Mouse (Mus musculus): ENCODE measurements around the gene Zfp936. TPM values are rescaled to one million over a fixed set of nuclear protein-coding genes. Genes with fewer than 3 reads are reported as not detected.
"Not testable (repeated sequence)": the region's sequence is repeated elsewhere in the genome, so short reads cannot be mapped to it uniquely, and the experiment has no call there.

Zfp936 gene
- total RNA-seq (2012; rRNA removed): not detected in 2 replicates
- polyA plus RNA-seq (2012; ENCODE audit: insufficient read depth in 1 of 2, insufficient read length in 2 of 2, low read depth in 1 of 2, low replicate concordance in 2 of 2, missing spikeins in 1 of 2): not detected

- not testable (repeated sequence) for H3K79me2 ChIP-seq (ENCODE audit: control insufficient read depth, insufficient read depth, low read length, poor library complexity); H3K27me3 ChIP-seq (ENCODE audit: control insufficient read depth in 1 of 2, insufficient read depth in 2 of 2, low read length in 2 of 2); H3K27ac ChIP-seq (ENCODE audit: control insufficient read depth, low read depth, low read length); H3K4me3 ChIP-seq (ENCODE audit: control insufficient read depth in 1 of 2, insufficient read depth in 1 of 2, low read depth in 2 of 2, low read length in 2 of 2); DNase-seq (ENCODE audit: low read depth, low spot score); H3K9me3 ChIP-seq (replicated peaks; ENCODE audit: insufficient read depth, low read length); H3K4me1 ChIP-seq (ENCODE audit: control insufficient read depth in 1 of 2, insufficient read depth in 2 of 2, low read length in 2 of 2); H3K9ac ChIP-seq (ENCODE audit: control insufficient read depth, low read depth, low read length, poor library complexity, severe bottlenecking); H3K36me3 ChIP-seq (ENCODE audit: control insufficient read depth in 1 of 2, insufficient read depth in 2 of 2, low read length in 2 of 2)
Measured at GRCm38 (mm10) chr7:43113929-43114328, at the start of gene Zfp936. TSS of gene Zfp936 (plus strand) at chr7:43114229.

- H3K4me3 ChIP-seq (ENCODE audit: control insufficient read depth in 1 of 2, insufficient read depth in 1 of 2, low read depth in 2 of 2, low read length in 2 of 2): no peak overlapping the region
- no peaks in the 10 kb centered on the region for H3K9me3 ChIP-seq (replicated peaks; ENCODE audit: insufficient read depth, low read length)
- no peaks in the 10 kb centered on the region for H3K36me3 ChIP-seq (ENCODE audit: control insufficient read depth in 1 of 2, insufficient read depth in 2 of 2, low read length in 2 of 2)
- no peaks in the 10 kb centered on the region for H3K27me3 ChIP-seq (ENCODE audit: control insufficient read depth in 1 of 2, insufficient read depth in 2 of 2, low read length in 2 of 2)
- TF ChIP-seq BHLHE40 (IDR thresholded peaks at IDR 0.05; ENCODE audit: borderline replicate concordance, low read depth, low read length) (no peak), MEF2A (IDR thresholded peaks at IDR 0.05; ENCODE audit: extremely low read depth, insufficient replicate concordance, low read depth, low read length, poor library complexity, severe bottlenecking) (no peak), JUND (IDR thresholded peaks at IDR 0.05; ENCODE audit: low read depth, low read length) (no peak), MAX (IDR thresholded peaks at IDR 0.05; ENCODE audit: low read length) (no peak), ZMIZ1 (IDR thresholded peaks at IDR 0.05; ENCODE audit: low read depth, low read length) (no peak), CHD2 (IDR thresholded peaks at IDR 0.05; ENCODE audit: low read length) (no peak), USF1 (IDR thresholded peaks at IDR 0.05; ENCODE audit: low read depth, low read length) (no peak)
- no peak overlapping the region for H3K27ac ChIP-seq (ENCODE audit: control insufficient read depth, low read depth, low read length)
- H3K4me1 ChIP-seq (ENCODE audit: control insufficient read depth in 1 of 2, insufficient read depth in 2 of 2, low read length in 2 of 2): no peaks in the 10 kb centered on the region
- no peaks in the 10 kb centered on the region for H3K79me2 ChIP-seq (ENCODE audit: control insufficient read depth, insufficient read depth, low read length, poor library complexity)
- H3K9ac ChIP-seq (ENCODE audit: control insufficient read depth, low read depth, low read length, poor library complexity, severe bottlenecking): no peak overlapping the region
- DNase-seq (ENCODE audit: low read depth, low spot score): no peak
Measured at GRCm38 (mm10) chr7:43077831-43078230, 36.2 kb upstream of the Zfp936 start.

GRCm38 (mm10) chr7:43128691-43129090, 14.7 kb downstream of the Zfp936 start:
- H3K9me3 ChIP-seq (replicated peaks; ENCODE audit: insufficient read depth, low read length): not testable (repeated sequence)

GRCm38 (mm10) chr7:43164121-43164520, 50.1 kb downstream of the Zfp936 start:
- not testable (repeated sequence) for H3K36me3 ChIP-seq (ENCODE audit: control insufficient read depth in 1 of 2, insufficient read depth in 2 of 2, low read length in 2 of 2); H3K27me3 ChIP-seq (ENCODE audit: control insufficient read depth in 1 of 2, insufficient read depth in 2 of 2, low read length in 2 of 2); H3K4me3 ChIP-seq (ENCODE audit: control insufficient read depth in 1 of 2, insufficient read depth in 1 of 2, low read depth in 2 of 2, low read length in 2 of 2); DNase-seq (ENCODE audit: low read depth, low spot score); H3K79me2 ChIP-seq (ENCODE audit: control insufficient read depth, insufficient read depth, low read length, poor library complexity); H3K4me1 ChIP-seq (ENCODE audit: control insufficient read depth in 1 of 2, insufficient read depth in 2 of 2, low read length in 2 of 2); H3K9me3 ChIP-seq (replicated peaks; ENCODE audit: insufficient read depth, low read length); H3K27ac ChIP-seq (ENCODE audit: control insufficient read depth, low read depth, low read length); H3K9ac ChIP-seq (ENCODE audit: control insufficient read depth, low read depth, low read length, poor library complexity, severe bottlenecking)

More at GRCm38 (mm10) chr7:43128691-43129090, 14.7 kb downstream of the Zfp936 start:
- not testable (repeated sequence) for H3K4me1 ChIP-seq (ENCODE audit: control insufficient read depth in 1 of 2, insufficient read depth in 2 of 2, low read length in 2 of 2); H3K27ac ChIP-seq (ENCODE audit: control insufficient read depth, low read depth, low read length); H3K27me3 ChIP-seq (ENCODE audit: control insufficient read depth in 1 of 2, insufficient read depth in 2 of 2, low read length in 2 of 2); DNase-seq (ENCODE audit: low read depth, low spot score); H3K4me3 ChIP-seq (ENCODE audit: control insufficient read depth in 1 of 2, insufficient read depth in 1 of 2, low read depth in 2 of 2, low read length in 2 of 2); H3K36me3 ChIP-seq (ENCODE audit: control insufficient read depth in 1 of 2, insufficient read depth in 2 of 2, low read length in 2 of 2); H3K9ac ChIP-seq (ENCODE audit: control insufficient read depth, low read depth, low read length, poor library complexity, severe bottlenecking); H3K79me2 ChIP-seq (ENCODE audit: control insufficient read depth, insufficient read depth, low read length, poor library complexity)

- H3K9ac ChIP-seq (ENCODE audit: control insufficient read depth, low read depth, low read length, poor library complexity, severe bottlenecking); H3K27me3 ChIP-seq (ENCODE audit: control insufficient read depth in 1 of 2, insufficient read depth in 2 of 2, low read length in 2 of 2); H3K4me1 ChIP-seq (ENCODE audit: control insufficient read depth in 1 of 2, insufficient read depth in 2 of 2, low read length in 2 of 2); H3K27ac ChIP-seq (ENCODE audit: control insufficient read depth, low read depth, low read length); H3K36me3 ChIP-seq (ENCODE audit: control insufficient read depth in 1 of 2, insufficient read depth in 2 of 2, low read length in 2 of 2); H3K79me2 ChIP-seq (ENCODE audit: control insufficient read depth, insufficient read depth, low read length, poor library complexity); DNase-seq (ENCODE audit: low read depth, low spot score); H3K4me3 ChIP-seq (ENCODE audit: control insufficient read depth in 1 of 2, insufficient read depth in 1 of 2, low read depth in 2 of 2, low read length in 2 of 2); H3K9me3 ChIP-seq (replicated peaks; ENCODE audit: insufficient read depth, low read length): not testable (repeated sequence)
Measured at GRCm38 (mm10) chr7:43167101-43167500, 53.1 kb downstream of the Zfp936 start.

- not testable (repeated sequence) for H3K27ac ChIP-seq (ENCODE audit: control insufficient read depth, low read depth, low read length); DNase-seq (ENCODE audit: low read depth, low spot score); H3K27me3 ChIP-seq (ENCODE audit: control insufficient read depth in 1 of 2, insufficient read depth in 2 of 2, low read length in 2 of 2); H3K9ac ChIP-seq (ENCODE audit: control insufficient read depth, low read depth, low read length, poor library complexity, severe bottlenecking); H3K36me3 ChIP-seq (ENCODE audit: control insufficient read depth in 1 of 2, insufficient read depth in 2 of 2, low read length in 2 of 2); H3K4me3 ChIP-seq (ENCODE audit: control insufficient read depth in 1 of 2, insufficient read depth in 1 of 2, low read depth in 2 of 2, low read length in 2 of 2); H3K4me1 ChIP-seq (ENCODE audit: control insufficient read depth in 1 of 2, insufficient read depth in 2 of 2, low read length in 2 of 2); H3K79me2 ChIP-seq (ENCODE audit: control insufficient read depth, insufficient read depth, low read length, poor library complexity); H3K9me3 ChIP-seq (replicated peaks; ENCODE audit: insufficient read depth, low read length)
Measured at GRCm38 (mm10) chr7:43167811-43168210, 53.8 kb downstream of the Zfp936 start.

Data from MEL (cell line).